Mouse (Mus musculus) layer of hippocampus, adult 8-10 months (tissue): ENCODE measurements at regions not wholly inside any gene's neighbourhood (a gene's known extent, or its start where the extent isn't known, plus 50 kb on each side); places are given as distances from the start of the nearest gene placed in this dataset.
A peak's percentile ranks its signal among the peaks of the same experiment; 100 is the strongest.

Experiments used
- DNase-seq, 2 experiments: peaks; one replicate each; pipeline ENCODE4 v3.0.0; 2022; ENCODE audit warnings: low spot score in 2 of 2

DNA sequence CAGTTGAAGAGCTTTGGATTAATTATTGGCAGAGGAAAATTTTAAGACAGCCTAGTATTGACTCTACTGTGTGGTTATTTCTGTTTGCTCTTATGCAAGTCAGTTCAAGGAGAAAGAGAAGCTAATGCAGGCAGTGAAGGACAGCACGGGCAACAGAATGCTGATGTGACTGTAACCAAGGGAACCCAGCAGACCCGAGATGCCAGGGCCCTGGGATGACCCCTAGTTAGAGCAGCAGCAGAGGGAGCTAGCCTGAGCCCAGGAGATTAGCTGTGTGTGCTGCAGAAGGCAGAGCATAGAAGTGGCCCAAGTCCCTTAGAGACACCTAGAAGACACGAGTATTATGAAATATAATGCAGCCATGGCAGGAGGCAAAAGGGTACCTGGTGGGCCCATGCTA is 223.7 kb upstream of the Pfn2 start:
- no peak for DNase-seq

- no peak for DNase-seq
Observed at GRCm38 (mm10) chr3:58072230-58072839, 224.5 kb upstream of the Pfn2 start.

- no peak for DNase-seq
Observed at GRCm38 (mm10) chr3:58089344-58090139, 241.7 kb upstream of the Pfn2 start.

DNA sequence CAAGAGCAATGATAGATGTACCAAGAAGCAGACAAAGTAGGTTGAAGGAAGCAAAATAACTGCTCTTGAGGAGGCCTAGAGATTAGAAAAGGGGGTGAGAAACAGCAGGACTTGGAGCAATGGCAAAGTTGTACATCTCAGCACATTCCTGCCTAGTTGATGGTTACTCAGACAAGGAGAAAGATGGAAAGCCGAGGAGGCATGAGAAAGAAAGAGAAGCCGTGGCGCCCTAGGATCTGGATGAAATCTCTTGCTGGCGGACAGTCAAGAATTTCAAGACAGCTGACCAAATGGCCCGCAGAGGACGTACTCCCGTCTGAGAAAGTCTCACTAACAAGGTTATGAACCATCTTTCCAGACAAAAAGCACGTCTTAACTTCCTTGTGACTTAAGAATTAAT is 242.5 kb upstream of the Pfn2 start:
- DNase-seq: no peak

- peak; percentile 33 to 43 for DNase-seq
Observed at GRCm38 (mm10) chr3:58091466-58092176, 243.7 kb upstream of the Pfn2 start.

GRCm38 (mm10) chr3:58110911-58111476 is 263.1 kb upstream of the Pfn2 start:
- DNase-seq: no peak

- no peak for DNase-seq
Observed at GRCm38 (mm10) chr3:58112431-58112856, 264.6 kb upstream of the Pfn2 start.

DNA sequence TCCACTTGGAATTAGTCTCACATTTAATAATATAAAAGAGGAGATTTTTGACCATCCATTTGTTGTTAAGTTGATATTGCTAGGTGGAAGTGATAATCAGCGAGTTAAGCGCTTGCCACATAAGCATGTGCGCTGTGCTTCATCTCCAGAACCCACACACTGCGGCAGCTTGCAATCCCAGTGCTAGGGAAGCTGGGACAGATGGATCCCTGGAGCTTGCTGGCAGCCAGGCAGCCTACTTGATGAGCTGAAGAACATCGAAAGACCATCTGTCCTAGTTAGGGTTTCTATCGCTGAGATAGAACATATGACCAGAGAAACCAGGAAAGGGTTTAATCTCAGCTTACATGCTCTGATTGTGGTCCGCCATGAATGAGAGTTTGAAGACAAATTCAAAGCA is 266.1 kb upstream of the Pfn2 start:
- DNase-seq: peak; percentile 78 to 81

- DNase-seq: no peak
Observed at GRCm38 (mm10) chr3:58115511-58115910, 267.6 kb upstream of the Pfn2 start.

GRCm38 (mm10) chr3:58116848-58117247 is 269.0 kb upstream of the Pfn2 start:
- peak; percentile 46 to 66 for DNase-seq

- DNase-seq: no peak
Observed at GRCm38 (mm10) chr3:58120051-58120450, 272.2 kb upstream of the Pfn2 start.

GRCm38 (mm10) chr3:58122456-58123359 is 274.8 kb upstream of the Pfn2 start:
- peak; percentile 58 to 74 for DNase-seq

- DNase-seq: no peak
Observed at GRCm38 (mm10) chr3:58123396-58124077, 275.7 kb upstream of the Pfn2 start.

- DNase-seq: no peak
Observed at GRCm38 (mm10) chr3:58124886-58125285, 277.0 kb upstream of the Pfn2 start.

GRCm38 (mm10) chr3:58126996-58127395 is 279.1 kb upstream of the Pfn2 start:
- no peak for DNase-seq

DNA sequence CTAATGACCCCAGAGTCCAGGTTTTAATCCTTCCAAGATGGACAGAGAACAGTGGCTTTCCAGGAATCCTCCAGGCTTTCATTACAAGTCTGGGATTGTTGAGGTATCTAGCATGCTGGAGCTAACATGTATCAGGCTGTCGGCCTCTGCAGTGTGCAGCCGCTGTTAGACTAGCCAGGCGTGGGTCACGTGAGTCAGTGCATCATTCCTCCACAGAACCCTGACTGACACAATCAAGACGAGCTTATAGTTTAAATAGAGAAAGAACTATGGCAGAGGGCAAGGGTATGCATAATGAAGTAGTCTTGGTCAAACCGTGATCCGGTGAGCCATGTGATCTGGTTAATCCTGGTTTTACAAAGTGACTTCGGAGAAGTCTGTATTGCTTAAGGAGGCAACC is 280.2 kb upstream of the Pfn2 start:
- no peak for DNase-seq

DNA sequence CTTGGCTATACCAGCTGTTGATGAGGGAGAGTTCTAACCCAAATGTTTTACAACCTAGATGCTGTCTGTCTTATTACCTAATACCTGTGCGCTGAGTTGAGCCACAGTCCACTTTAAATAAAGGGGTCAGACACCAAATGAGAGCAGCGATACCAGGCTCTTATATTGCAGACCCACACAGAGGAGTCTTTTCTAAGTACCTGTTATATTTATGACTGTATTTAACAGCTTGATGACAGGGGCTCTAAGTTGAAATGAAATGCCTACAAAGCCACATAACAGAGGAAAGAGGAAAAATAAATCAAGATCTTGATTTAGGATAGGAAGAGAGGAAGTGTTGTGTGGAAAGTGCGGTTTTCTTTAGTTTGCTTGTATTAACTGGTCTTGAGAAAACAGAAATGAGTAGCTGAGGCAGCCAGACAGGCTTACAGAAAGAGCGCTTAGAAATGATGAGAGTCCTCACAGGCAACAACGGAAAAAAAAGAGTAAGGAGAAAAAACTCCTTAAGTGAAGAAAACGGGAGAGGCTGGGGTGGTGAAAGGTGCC is 281.6 kb upstream of the Pfn2 start:
- DNase-seq: no peak

GRCm38 (mm10) chr3:58135607-58136365 is 278.7 kb upstream of the Tsc22d2 start:
- DNase-seq: no peak
